Mouse (Mus musculus): ENCODE measurements around the gene Nnmt. TPM values are rescaled to one million over a fixed set of nuclear protein-coding genes. Genes with fewer than 3 reads are reported as not detected.
A peak's percentile ranks its signal among the peaks of the same experiment; 100 is the strongest.

The Nnmt gene
- polyA plus RNA-seq, 1 experiment from 2014 or later = 0.41 TPM

GRCm38 (mm10) chr9:48605697-48606096 lies 744 bp upstream of the Nnmt start:
- no peaks in the 10 kb centered on the region for H3K4me1 ChIP-seq (ENCODE audit: insufficient read depth)
- ATAC-seq = no peak
- no peak for DNase-seq
- 81% methylated on average over 5 of the region's 5 CpGs for WGBS (ENCODE audit: insufficient replicate concordance)
- H3K4me3 ChIP-seq (ENCODE audit: low read depth, low read length) = no peak overlapping the region
- no peaks in the 10 kb centered on the region for H3K36me3 ChIP-seq (replicated peaks; ENCODE audit: insufficient read depth, low read length)
- H3K4me2 ChIP-seq (ENCODE audit: low read depth, low read length) = no peak overlapping the region; the same call in 1 of the 2 replicates
- TF ChIP-seq CTCF (IDR thresholded peaks at IDR 0.05; ENCODE audit: low read depth) (peak; percentile 18; the same call in 1 of the 2 replicates), EP300 (IDR thresholded peaks at IDR 0.05; ENCODE audit: low read depth) (no peak)
- no peaks in the 10 kb centered on the region for H3K9me3 ChIP-seq (ENCODE audit: low read length)
- no peaks in the 10 kb centered on the region for H3K27me3 ChIP-seq (ENCODE audit: insufficient read depth, low read length)
- H3K9ac ChIP-seq (replicated peaks) = no peak overlapping the region
- H3K27ac ChIP-seq (ENCODE audit: low read depth) = peak overlapping the region; percentile 39; the same call in 1 of the 2 replicates

DNA sequence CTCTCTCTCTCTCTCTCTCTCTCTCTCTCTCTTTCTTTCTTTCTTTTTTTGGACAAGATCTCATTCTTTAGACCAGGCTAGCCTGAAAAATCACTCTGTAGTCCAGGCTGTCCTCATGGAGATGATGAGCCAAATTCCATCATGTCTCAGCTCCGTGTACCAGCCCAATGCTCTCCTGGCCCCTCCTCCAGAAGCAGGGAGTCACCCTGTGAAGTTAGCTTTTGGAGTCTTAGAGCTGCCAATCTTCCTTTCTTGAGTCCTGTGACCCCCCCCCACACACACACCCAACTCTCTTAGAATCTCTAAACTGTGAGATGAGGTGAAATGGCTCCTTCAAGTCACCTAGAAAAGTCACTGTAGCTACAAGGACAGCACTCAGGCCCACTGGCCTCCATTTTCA lies 727 bp downstream of the Nnmt start:
- no peaks in the 10 kb centered on the region for H3K27me3 ChIP-seq (ENCODE audit: insufficient read depth, low read length)
- no peak overlapping the region for H3K27ac ChIP-seq (ENCODE audit: low read depth)
- no peak for DNase-seq
- no peak for TF ChIP-seq CTCF (IDR thresholded peaks at IDR 0.05; ENCODE audit: low read depth)
- TF ChIP-seq EP300 (IDR thresholded peaks at IDR 0.05; ENCODE audit: low read depth) = no peak
- no peaks in the 10 kb centered on the region for H3K36me3 ChIP-seq (replicated peaks; ENCODE audit: insufficient read depth, low read length)
- WGBS (ENCODE audit: insufficient replicate concordance) = 56% methylated on average over 1 of the region's 1 CpGs
- no peak for ATAC-seq
- H3K9ac ChIP-seq (replicated peaks) = no peak overlapping the region
- H3K4me1 ChIP-seq (ENCODE audit: insufficient read depth) = no peaks in the 10 kb centered on the region
- H3K4me2 ChIP-seq (ENCODE audit: low read depth, low read length) = no peak overlapping the region
- H3K4me3 ChIP-seq (ENCODE audit: low read depth, low read length) = no peak overlapping the region
- H3K9me3 ChIP-seq (ENCODE audit: low read length) = no peaks in the 10 kb centered on the region

DNA sequence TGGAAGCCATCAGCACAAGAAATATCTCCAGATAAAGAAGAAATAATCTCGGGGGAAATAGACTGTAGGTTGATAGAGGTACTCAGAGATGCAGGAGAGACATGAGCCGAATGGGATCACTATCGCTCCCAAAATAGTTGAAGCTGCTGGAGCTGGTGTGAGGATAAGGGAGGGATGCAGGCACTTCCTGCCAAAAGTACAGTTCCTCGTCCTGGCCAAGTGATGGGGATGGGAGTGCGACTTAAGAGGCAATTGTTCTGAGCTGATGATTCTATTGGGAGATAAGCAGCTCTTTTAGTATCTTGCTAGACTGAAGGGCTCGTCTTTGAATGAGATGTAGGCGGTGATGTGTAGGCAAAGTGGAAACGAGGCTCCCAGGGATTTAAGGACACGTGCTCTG lies 4.1 kb downstream of the Nnmt start:
- WGBS (ENCODE audit: insufficient replicate concordance) = 58% methylated on average over 9 of the region's 9 CpGs
- no peak for ATAC-seq

GRCm38 (mm10) chr9:48600066-48600465 lies 4.9 kb downstream of the Nnmt start:
- Histone ChIP-seq H3K9me3 (ENCODE audit: low read length) (no peaks in the 10 kb centered on the region), H3K9ac (replicated peaks) (no peak overlapping the region), H3K36me3 (replicated peaks; ENCODE audit: insufficient read depth, low read length) (no peaks in the 10 kb centered on the region), H3K4me3 (ENCODE audit: low read depth, low read length) (no peak overlapping the region), H3K27me3 (ENCODE audit: insufficient read depth, low read length) (no peaks in the 10 kb centered on the region), H3K4me1 (ENCODE audit: insufficient read depth) (no peaks in the 10 kb centered on the region), H3K27ac (ENCODE audit: low read depth) (no peak overlapping the region), H3K4me2 (ENCODE audit: low read depth, low read length) (no peak overlapping the region)
- DNase-seq = no peak
- ATAC-seq = no peak
- no peak for TF ChIP-seq CTCF (IDR thresholded peaks at IDR 0.05; ENCODE audit: low read depth)
- TF ChIP-seq EP300 (IDR thresholded peaks at IDR 0.05; ENCODE audit: low read depth) = no peak
- WGBS (ENCODE audit: insufficient replicate concordance) = 58% methylated on average over 2 of the region's 2 CpGs

More for the DNA sequence above, 4.1 kb downstream of the Nnmt start:
- Histone ChIP-seq H3K4me1 (ENCODE audit: insufficient read depth) (no peaks in the 10 kb centered on the region), H3K4me2 (ENCODE audit: low read depth, low read length) (no peak overlapping the region), H3K27me3 (ENCODE audit: insufficient read depth, low read length) (no peaks in the 10 kb centered on the region), H3K4me3 (ENCODE audit: low read depth, low read length) (no peak overlapping the region), H3K9me3 (ENCODE audit: low read length) (no peaks in the 10 kb centered on the region), H3K36me3 (replicated peaks; ENCODE audit: insufficient read depth, low read length) (no peaks in the 10 kb centered on the region), H3K9ac (replicated peaks) (no peak overlapping the region), H3K27ac (ENCODE audit: low read depth) (no peak overlapping the region)
- TF ChIP-seq CTCF (IDR thresholded peaks at IDR 0.05; ENCODE audit: low read depth) (no peak), EP300 (IDR thresholded peaks at IDR 0.05; ENCODE audit: low read depth) (no peak)
- no peak for DNase-seq

- no peak for ATAC-seq
- H3K4me1 ChIP-seq (ENCODE audit: insufficient read depth) = no peaks in the 10 kb centered on the region; the same call in 1 of the 2 replicates
- no peak for DNase-seq
- H3K27ac ChIP-seq (ENCODE audit: low read depth) = no peak overlapping the region
- 0 out of 2 replicates have a peak, but pooled peaks cover 5% of the 10 kb centered on the region for H3K27me3 ChIP-seq (ENCODE audit: insufficient read depth, low read length)
- H3K9me3 ChIP-seq (ENCODE audit: low read length) = no peaks in the 10 kb centered on the region
- H3K36me3 ChIP-seq (replicated peaks; ENCODE audit: insufficient read depth, low read length) = no peaks in the 10 kb centered on the region
- no peak overlapping the region for H3K9ac ChIP-seq (replicated peaks)
- no peak overlapping the region for H3K4me3 ChIP-seq (ENCODE audit: low read depth, low read length)
- TF ChIP-seq EP300 (IDR thresholded peaks at IDR 0.05; ENCODE audit: low read depth) = no peak
- no peak for TF ChIP-seq CTCF (IDR thresholded peaks at IDR 0.05; ENCODE audit: low read depth)
- H3K4me2 ChIP-seq (ENCODE audit: low read depth, low read length) = no peak overlapping the region
- 63% methylated on average over 5 of the region's 5 CpGs for WGBS (ENCODE audit: insufficient replicate concordance)
These were observed 7.5 kb downstream of the Nnmt start for GRCm38 (mm10) chr9:48597494-48597893.

DNA sequence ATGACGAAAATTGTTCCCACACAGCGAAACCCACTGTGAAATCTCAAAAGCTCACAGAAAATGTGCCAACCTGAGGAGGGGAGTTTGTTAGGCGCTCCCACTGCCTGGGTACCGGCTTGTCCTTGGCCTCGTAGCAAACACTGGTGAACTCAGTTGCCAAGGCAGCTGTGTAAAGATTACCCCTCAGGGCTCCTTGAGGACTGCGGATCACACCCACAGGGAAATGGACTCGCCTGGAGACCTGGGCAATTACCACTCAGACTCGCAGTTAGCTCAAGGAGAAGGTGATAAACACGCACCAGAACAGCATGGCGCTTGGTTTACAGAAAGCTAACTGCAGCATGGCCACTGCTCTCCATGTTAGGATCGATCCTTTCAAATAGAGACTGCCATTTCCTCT lies 8.0 kb downstream of the Nnmt start:
- no peak for ATAC-seq
- Histone ChIP-seq H3K4me3 (ENCODE audit: low read depth, low read length) (no peak overlapping the region), H3K27ac (ENCODE audit: low read depth) (no peak overlapping the region), H3K4me2 (ENCODE audit: low read depth, low read length) (no peak overlapping the region), H3K27me3 (ENCODE audit: insufficient read depth, low read length) (0 out of 2 replicates have a peak, but pooled peaks cover 5% of the 10 kb centered on the region), H3K9me3 (ENCODE audit: low read length) (no peaks in the 10 kb centered on the region), H3K4me1 (ENCODE audit: insufficient read depth) (no peaks in the 10 kb centered on the region; the same call in 1 of the 2 replicates), H3K9ac (replicated peaks) (no peak overlapping the region), H3K36me3 (replicated peaks; ENCODE audit: insufficient read depth, low read length) (no peaks in the 10 kb centered on the region)
- TF ChIP-seq EP300 (IDR thresholded peaks at IDR 0.05; ENCODE audit: low read depth) (no peak), CTCF (IDR thresholded peaks at IDR 0.05; ENCODE audit: low read depth) (no peak)
- 50% methylated on average over 11 of the region's 11 CpGs for WGBS (ENCODE audit: insufficient replicate concordance)
- DNase-seq = no peak

DNA sequence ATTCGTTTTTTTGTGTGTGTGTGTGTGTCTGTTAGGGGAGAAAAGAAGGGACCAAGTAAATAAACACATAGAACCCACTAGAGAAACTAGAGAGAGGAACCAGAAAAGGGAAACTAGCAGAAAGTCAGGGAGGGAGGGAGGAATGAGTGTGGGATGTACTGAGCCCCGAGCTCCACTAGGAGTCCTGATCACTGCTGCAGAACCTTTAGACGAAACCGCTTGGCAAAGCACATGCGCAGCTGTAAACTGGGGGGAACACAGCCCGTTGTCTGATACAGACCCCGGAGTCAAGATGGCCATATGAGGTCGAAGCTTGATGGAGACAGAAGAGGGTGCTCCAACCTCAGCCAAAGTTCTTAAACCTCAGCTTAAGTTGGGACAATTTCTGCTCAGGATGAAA lies 11.0 kb downstream of the Nnmt start:
- DNase-seq = no peak
- no peak for ATAC-seq
- TF ChIP-seq CTCF (IDR thresholded peaks at IDR 0.05; ENCODE audit: low read depth) (peak; percentile 26; the same call in 1 of the 2 replicates), EP300 (IDR thresholded peaks at IDR 0.05; ENCODE audit: low read depth) (no peak)
- H3K4me1 ChIP-seq (ENCODE audit: insufficient read depth) = no peaks in the 10 kb centered on the region; the same call in 1 of the 2 replicates
- 39% methylated on average over 8 of the region's 8 CpGs for WGBS (ENCODE audit: insufficient replicate concordance)
- 0 out of 2 replicates have a peak, but pooled peaks cover 5% of the 10 kb centered on the region for H3K27me3 ChIP-seq (ENCODE audit: insufficient read depth, low read length)
- no peak overlapping the region for H3K9ac ChIP-seq (replicated peaks)
- H3K36me3 ChIP-seq (replicated peaks; ENCODE audit: insufficient read depth, low read length) = no peaks in the 10 kb centered on the region
- no peak overlapping the region for H3K27ac ChIP-seq (ENCODE audit: low read depth)
- no peak overlapping the region for H3K4me2 ChIP-seq (ENCODE audit: low read depth, low read length)
- no peak overlapping the region for H3K4me3 ChIP-seq (ENCODE audit: low read depth, low read length)
- no peaks in the 10 kb centered on the region for H3K9me3 ChIP-seq (ENCODE audit: low read length)

Data from liver, postnatal 0 days (tissue).